Mouse (Mus musculus): Measurements from ENCODE around the gene Zfp14. TPM values are rescaled to one million over a fixed set of nuclear protein-coding genes. Genes with fewer than 3 reads are reported as not detected.

Zfp14 gene
- polyA plus RNA-seq, 1 experiment from 2014 or later = 7.5 TPM

DNA sequence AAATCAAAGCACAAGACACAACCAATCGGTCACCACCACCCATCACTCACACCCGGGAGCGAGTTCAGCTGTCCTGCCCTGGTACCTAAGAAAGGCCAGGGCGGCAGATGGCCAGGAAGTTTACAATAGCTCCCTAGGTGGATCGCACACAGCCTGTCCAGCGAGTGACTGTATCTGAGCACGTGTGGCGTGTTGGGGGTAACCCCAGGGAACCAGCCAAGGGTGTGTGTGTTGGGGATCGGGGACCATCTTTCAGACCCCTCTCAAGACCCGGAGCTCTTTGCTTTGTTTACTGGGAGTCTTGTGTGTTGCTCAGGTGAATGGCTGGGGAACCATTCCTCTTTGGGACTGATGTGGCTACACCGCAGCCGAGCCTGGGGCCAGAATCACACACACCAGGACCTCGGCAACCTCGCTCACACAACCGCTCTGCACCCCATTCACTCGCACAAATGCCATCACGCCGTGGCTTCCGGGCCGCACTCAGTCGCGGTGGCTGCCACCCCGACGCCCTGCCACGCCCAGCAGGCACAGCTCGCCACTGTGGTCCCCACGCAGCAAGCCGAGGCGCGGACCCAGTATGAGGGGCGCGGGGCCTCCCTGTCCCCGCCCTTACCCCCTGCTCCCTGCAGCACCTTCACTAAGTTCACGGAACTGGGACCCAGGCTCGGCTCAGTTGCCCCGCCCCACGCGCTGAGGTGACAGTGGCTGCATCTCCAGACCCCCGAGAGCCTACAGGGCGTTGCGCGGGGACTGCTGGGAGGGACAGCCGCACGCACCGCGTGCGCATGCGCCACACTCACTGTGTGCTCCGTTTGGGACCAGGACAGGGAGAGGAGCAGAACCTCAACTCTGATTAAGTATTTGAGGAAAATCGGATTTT lies 21.2 kb upstream of the Zfp14 start, which contains the start of gene Zfp82:
TSS of gene Zfp82 (minus strand) at position 755 of the 883 bp plus-strand sequence.
- no peaks in the 10 kb centered on the region for H3K9me3 ChIP-seq
- H3K4me1 ChIP-seq = peaks cover 7% of the 10 kb centered on the region; the same call in 1 of the 2 replicates
- H3K27ac ChIP-seq (replicated peaks) = peak within 1 kb of the TSS; percentile 77
- no peaks in the 10 kb centered on the region for H3K27me3 ChIP-seq
- peak within 1 kb of the TSS; percentile 94 for H3K4me2 ChIP-seq (replicated peaks)
- peak within 1 kb of the TSS; percentile 84 for H3K9ac ChIP-seq (replicated peaks)
- ATAC-seq (ENCODE audit: low FRiP score, low read depth) = peak; percentile 93
- under 1% methylated on average over 50 of the region's 50 CpGs for WGBS
- H3K36me3 ChIP-seq = peaks cover 23% of the 10 kb centered on the region
- peak within 1 kb of the TSS; percentile 81 for H3K4me3 ChIP-seq

DNA sequence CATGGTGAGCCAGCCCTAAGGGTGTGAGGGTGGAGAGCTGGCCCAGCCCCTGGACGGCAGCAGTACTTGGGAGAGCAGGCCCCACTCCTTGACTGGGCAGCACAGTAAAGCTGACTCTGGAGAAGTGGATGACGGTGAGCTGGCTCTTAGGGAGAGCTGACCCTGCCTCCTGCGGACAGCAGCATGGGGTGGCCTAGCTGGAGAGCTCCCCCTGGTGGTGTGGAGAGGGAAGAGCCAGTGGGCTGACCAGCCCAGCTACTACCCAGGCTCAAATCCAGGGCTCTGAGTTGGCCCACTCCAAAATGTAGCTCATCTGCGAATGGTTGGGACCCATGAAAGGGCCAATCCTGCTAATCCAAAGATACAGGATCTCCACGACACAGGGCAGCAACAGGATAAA lies 13.4 kb upstream of the Zfp14 start:
- no peak overlapping the region for H3K4me3 ChIP-seq
- ATAC-seq (ENCODE audit: low FRiP score, low read depth) = no peak
- no peaks in the 10 kb centered on the region for H3K9me3 ChIP-seq
- no peaks in the 10 kb centered on the region for H3K4me1 ChIP-seq
- peaks cover 62% of the 10 kb centered on the region for H3K36me3 ChIP-seq
- no peak overlapping the region for H3K9ac ChIP-seq (replicated peaks)
- H3K4me2 ChIP-seq (replicated peaks) = no peak overlapping the region
- no peaks in the 10 kb centered on the region for H3K27me3 ChIP-seq
- no peak overlapping the region for H3K27ac ChIP-seq (replicated peaks)
- WGBS = 73% methylated on average over 5 of the region's 5 CpGs

DNA sequence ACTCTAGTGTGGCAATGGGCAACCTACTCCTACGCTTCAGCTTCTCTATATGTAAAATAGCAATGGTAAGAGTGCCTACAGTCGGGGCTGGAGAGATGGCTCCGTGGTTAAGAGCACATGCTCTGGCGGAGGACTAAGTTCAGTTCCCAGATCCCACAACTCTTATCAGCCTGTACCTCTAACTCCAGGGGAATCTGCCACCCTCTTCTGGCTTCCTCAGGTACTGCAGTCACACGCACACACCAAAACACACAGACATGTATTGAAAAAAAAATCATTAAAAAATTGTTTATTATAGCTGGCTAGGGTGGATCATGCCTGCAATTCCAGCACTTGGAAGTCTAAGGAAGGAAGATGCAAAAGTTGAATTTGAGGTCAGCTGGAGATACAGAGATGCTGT lies 11.3 kb upstream of the Zfp14 start:
- no peaks in the 10 kb centered on the region for H3K27me3 ChIP-seq
- H3K9me3 ChIP-seq = no peaks in the 10 kb centered on the region
- H3K9ac ChIP-seq (replicated peaks) = no peak overlapping the region
- H3K27ac ChIP-seq (replicated peaks) = no peak overlapping the region
- 89% methylated on average over 5 of the region's 5 CpGs for WGBS
- H3K4me3 ChIP-seq = no peak overlapping the region
- H3K4me1 ChIP-seq = no peaks in the 10 kb centered on the region
- ATAC-seq (ENCODE audit: low FRiP score, low read depth) = no peak
- no peak overlapping the region for H3K4me2 ChIP-seq (replicated peaks)
- H3K36me3 ChIP-seq = peaks cover 74% of the 10 kb centered on the region

DNA sequence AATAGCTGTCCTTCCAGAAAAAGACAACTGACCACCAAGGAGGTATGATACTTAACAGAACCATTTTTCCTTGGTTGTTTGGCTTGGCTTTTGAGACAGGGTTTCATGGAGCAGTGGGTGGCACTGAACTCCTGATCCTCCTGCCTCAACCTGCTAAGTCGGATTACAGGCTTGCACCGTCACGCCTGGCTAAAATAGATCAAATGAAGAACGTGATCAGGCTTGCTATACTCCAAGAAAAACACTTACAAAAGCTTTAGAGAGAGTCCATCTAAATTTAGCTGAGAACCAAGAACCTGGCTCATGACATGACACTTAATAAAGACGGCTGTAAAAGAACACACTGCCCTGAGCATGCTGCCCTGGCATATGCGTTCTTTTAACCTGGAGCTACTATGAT lies 9.2 kb upstream of the Zfp14 start:
- 57% methylated on average over 6 of the region's 6 CpGs for WGBS
- peaks cover 81% of the 10 kb centered on the region for H3K36me3 ChIP-seq

DNA sequence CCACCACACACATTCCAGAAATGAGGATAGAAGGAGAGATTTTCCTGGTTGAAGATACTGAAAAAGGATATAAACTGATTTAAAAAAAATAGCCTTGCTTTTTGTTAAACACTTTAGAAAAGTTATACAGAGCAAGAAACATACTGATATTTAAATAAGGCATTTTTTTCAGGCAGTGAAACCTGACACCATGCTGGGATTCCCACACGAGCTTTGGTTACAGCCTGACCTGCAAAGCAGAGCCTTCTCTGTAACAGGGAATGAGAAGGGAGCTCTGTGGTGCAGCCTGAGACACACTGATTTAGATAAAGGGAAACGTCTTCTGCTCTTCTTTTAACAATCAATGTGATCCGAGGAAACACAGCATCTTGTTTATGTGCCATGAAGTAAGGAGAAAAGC lies 2.4 kb upstream of the Zfp14 start:
- H3K27ac ChIP-seq (replicated peaks) = no peak overlapping the region
- no peak for ATAC-seq (ENCODE audit: low FRiP score, low read depth)
- no peaks in the 10 kb centered on the region for H3K9me3 ChIP-seq
- H3K4me1 ChIP-seq = peaks cover 12% of the 10 kb centered on the region
- H3K4me2 ChIP-seq (replicated peaks) = no peak overlapping the region
- H3K36me3 ChIP-seq = peaks cover 36% of the 10 kb centered on the region
- WGBS = 15% methylated on average over 3 of the region's 3 CpGs
- no peaks in the 10 kb centered on the region for H3K27me3 ChIP-seq
- no peak overlapping the region for H3K9ac ChIP-seq (replicated peaks)
- H3K4me3 ChIP-seq = no peak overlapping the region

More for the DNA sequence above, 9.2 kb upstream of the Zfp14 start:
- no peak for ATAC-seq (ENCODE audit: low FRiP score, low read depth)
- Histone ChIP-seq H3K27me3 (no peaks in the 10 kb centered on the region), H3K4me3 (no peak overlapping the region), H3K4me2 (replicated peaks) (no peak overlapping the region), H3K9me3 (no peaks in the 10 kb centered on the region), H3K4me1 (no peaks in the 10 kb centered on the region), H3K9ac (replicated peaks) (no peak overlapping the region), H3K27ac (replicated peaks) (no peak overlapping the region)

DNA sequence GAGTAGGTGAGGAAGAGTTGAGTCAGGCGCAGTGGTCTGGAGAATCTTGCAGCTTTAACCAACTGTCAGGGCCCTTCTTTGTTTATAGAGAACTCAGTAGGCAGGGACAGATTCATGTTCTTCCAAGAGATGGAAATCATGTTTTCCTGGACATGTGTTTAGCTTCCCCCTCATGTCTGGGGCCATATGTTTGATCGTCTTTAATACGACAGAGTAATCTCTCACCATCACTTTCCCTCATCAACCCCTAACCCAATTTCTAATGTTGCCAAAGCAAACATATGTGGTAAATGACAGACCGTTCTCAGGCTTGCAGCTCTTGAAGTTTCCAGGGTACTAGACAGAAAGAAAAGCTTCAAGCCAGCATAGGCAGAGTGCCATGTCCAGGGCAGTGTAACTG lies 3.1 kb downstream of the Zfp14 start:
- 94% methylated on average over 4 of the region's 4 CpGs for WGBS
- H3K36me3 ChIP-seq = no peaks in the 10 kb centered on the region
- no peak for ATAC-seq (ENCODE audit: low FRiP score, low read depth)

DNA sequence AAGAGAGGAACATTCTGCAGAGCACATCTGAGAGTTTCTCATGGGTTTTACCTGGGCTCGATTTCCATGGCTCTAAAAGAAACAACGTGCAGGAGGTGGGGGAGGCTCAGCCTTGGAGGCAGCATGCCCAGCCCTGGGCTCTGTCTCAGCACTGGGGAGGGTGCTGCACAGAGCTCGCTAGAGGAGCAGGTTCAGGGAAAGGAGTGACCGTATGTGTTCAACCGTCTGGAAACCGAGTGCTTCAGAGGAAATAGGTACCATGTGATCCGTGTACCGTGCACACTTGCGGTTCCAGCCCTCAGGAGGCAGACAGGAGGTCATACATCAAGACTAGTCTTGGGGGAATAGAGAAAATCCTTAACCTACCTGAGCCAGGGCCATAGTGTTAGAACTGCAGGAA lies 6.8 kb downstream of the Zfp14 start:
- Histone ChIP-seq H3K4me2 (replicated peaks) (no peak overlapping the region), H3K27ac (replicated peaks) (no peak overlapping the region), H3K27me3 (no peaks in the 10 kb centered on the region), H3K9ac (replicated peaks) (no peak overlapping the region), H3K36me3 (peaks cover 5% of the 10 kb centered on the region; the same call in 1 of the 2 replicates), H3K9me3 (no peaks in the 10 kb centered on the region), H3K4me3 (no peak overlapping the region), H3K4me1 (no peaks in the 10 kb centered on the region)
- 64% methylated on average over 9 of the region's 9 CpGs for WGBS
- no peak for ATAC-seq (ENCODE audit: low FRiP score, low read depth)

More for the DNA sequence above, 3.1 kb downstream of the Zfp14 start:
- peaks cover 12% of the 10 kb centered on the region for H3K4me1 ChIP-seq
- H3K27me3 ChIP-seq = no peaks in the 10 kb centered on the region
- H3K4me2 ChIP-seq (replicated peaks) = no peak overlapping the region
- no peak overlapping the region for H3K4me3 ChIP-seq
- no peaks in the 10 kb centered on the region for H3K9me3 ChIP-seq
- H3K9ac ChIP-seq (replicated peaks) = no peak overlapping the region
- no peak overlapping the region for H3K27ac ChIP-seq (replicated peaks)

DNA sequence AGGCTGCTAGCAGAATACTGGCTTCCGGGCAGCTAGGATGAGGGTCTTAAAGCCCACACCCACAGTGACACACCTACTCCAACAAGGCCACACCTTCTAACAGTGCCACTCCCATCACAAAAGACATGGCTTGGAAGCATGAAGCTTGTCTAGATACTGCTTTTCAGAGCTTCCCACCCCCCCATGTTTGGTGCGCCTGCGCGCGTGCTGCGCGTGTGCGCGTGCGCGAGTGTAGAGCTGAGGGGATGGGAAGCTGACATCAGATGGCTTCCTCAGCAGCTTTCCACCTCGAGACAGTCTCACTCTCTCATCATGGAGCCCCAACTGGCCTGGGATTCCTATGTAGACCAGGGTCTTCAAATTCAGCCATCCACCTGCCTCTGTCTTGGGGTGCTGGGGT lies 16.8 kb downstream of the Zfp14 start:
- H3K27ac ChIP-seq (replicated peaks) = no peak overlapping the region
- H3K4me1 ChIP-seq = no peaks in the 10 kb centered on the region
- no peak for ATAC-seq (ENCODE audit: low FRiP score, low read depth)
- no peaks in the 10 kb centered on the region for H3K27me3 ChIP-seq
- H3K36me3 ChIP-seq = peaks cover 26% of the 10 kb centered on the region
- H3K9ac ChIP-seq (replicated peaks) = no peak overlapping the region
- no peak overlapping the region for H3K4me2 ChIP-seq (replicated peaks)
- no peak overlapping the region for H3K4me3 ChIP-seq
- 91% methylated on average over 12 of the region's 12 CpGs for WGBS
- no peaks in the 10 kb centered on the region for H3K9me3 ChIP-seq

DNA sequence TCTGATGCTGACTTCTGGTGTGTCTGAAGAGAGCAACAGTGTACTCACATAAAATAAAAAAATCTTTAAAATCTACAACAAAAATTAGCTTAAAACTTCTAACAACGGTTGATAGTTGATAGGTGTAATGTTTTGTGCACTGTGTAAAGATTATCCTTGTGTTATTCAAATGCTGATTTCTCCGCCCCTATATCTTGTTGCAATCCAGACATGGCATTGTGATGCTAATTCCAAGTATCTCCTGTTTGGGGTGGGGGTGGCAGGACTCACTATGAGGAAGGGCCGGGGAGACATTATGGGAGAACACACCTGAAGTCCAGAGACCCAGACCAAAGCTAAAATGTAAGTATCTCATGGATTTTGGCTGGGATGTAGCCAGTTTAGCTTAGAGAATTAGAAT lies 19.8 kb downstream of the Zfp14 start:
- ATAC-seq (ENCODE audit: low FRiP score, low read depth) = no peak
- H3K9ac ChIP-seq (replicated peaks) = no peak overlapping the region
- H3K4me2 ChIP-seq (replicated peaks) = no peak overlapping the region
- H3K9me3 ChIP-seq = no peaks in the 10 kb centered on the region
- H3K27ac ChIP-seq (replicated peaks) = no peak overlapping the region
- H3K4me3 ChIP-seq = no peak overlapping the region
- no peaks in the 10 kb centered on the region for H3K27me3 ChIP-seq
- no peaks in the 10 kb centered on the region for H3K4me1 ChIP-seq
- H3K36me3 ChIP-seq = peaks cover 17% of the 10 kb centered on the region
- WGBS = 76% methylated on average over 3 of the region's 3 CpGs

DNA sequence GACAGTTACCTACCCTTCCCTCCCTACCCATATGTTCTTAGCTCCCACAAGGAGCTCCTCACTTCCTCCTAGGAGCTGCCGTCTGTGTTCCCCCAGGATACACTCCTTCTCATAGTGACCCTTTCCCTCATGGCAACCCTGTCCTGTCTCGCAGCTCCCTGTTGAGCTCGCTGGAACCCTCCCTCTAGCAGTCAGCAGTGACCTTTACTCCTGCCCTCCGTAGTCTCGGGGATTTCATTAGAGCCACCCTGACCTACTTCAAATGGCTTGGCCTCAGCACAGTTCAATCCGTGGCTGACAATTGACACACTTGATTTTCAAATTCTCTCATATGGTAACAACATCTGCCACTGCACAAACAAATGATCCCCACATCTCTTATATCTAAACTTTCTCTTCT lies 20.5 kb downstream of the Zfp14 start:
- no peak overlapping the region for H3K4me3 ChIP-seq
- no peaks in the 10 kb centered on the region for H3K27me3 ChIP-seq
- no peak overlapping the region for H3K9ac ChIP-seq (replicated peaks)
- no peak for ATAC-seq (ENCODE audit: low FRiP score, low read depth)
- H3K4me2 ChIP-seq (replicated peaks) = no peak overlapping the region
- no peaks in the 10 kb centered on the region for H3K4me1 ChIP-seq
- no peak overlapping the region for H3K27ac ChIP-seq (replicated peaks)
- H3K9me3 ChIP-seq = no peaks in the 10 kb centered on the region
- 30% methylated on average over 6 of the region's 6 CpGs for WGBS
- H3K36me3 ChIP-seq = peaks cover 19% of the 10 kb centered on the region

DNA sequence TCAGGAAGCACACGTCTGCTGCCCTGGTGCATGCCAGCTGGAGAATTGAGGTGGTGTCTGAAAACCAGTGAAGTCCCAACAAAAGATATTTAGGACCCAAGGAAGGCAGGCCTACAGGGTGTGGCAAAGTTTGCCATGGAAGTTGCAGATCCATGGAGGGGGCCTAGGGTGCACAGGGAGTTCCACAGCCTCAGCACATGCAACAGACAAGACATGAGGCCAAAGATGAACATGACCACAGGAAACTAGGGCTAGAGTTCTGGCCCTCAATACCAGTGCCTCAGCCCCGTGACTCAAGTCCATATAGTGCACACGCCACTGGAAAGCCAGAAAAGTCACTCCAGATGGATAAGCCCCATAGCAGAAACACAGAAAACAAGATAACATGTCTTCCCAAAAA lies 22.6 kb downstream of the Zfp14 start:
- H3K36me3 ChIP-seq = peaks cover 39% of the 10 kb centered on the region

DNA sequence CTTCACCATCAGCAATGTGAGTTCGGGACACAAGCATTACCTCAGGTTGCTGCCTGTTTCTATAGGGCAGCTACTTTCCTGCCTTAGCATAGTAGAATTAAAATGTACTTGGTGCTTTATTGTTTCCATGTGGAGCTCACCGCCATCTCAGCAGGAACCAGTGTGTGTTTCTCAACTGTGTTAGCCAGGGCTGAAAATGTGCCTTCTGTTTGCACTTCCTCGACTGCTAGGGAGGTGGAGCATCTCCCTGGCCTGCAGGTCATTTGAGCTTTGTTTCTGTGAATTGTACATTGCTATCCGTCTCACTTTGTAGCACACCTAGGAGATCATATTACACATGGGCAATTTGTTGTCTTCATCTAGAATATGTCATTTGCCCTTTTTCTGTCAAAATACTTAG lies 23.8 kb downstream of the Zfp14 start:
- Histone ChIP-seq H3K4me2 (replicated peaks) (no peak overlapping the region), H3K9ac (replicated peaks) (no peak overlapping the region), H3K9me3 (no peaks in the 10 kb centered on the region), H3K27me3 (no peaks in the 10 kb centered on the region), H3K27ac (replicated peaks) (no peak overlapping the region), H3K4me3 (no peak overlapping the region), H3K36me3 (peaks cover 51% of the 10 kb centered on the region), H3K4me1 (no peaks in the 10 kb centered on the region)
- WGBS = 67% methylated on average over 4 of the region's 4 CpGs
- no peak for ATAC-seq (ENCODE audit: low FRiP score, low read depth)

More for the DNA sequence above, 22.6 kb downstream of the Zfp14 start:
- Histone ChIP-seq H3K27ac (replicated peaks) (no peak overlapping the region), H3K4me3 (no peak overlapping the region), H3K4me1 (no peaks in the 10 kb centered on the region), H3K9me3 (no peaks in the 10 kb centered on the region), H3K9ac (replicated peaks) (no peak overlapping the region), H3K4me2 (replicated peaks) (no peak overlapping the region), H3K27me3 (no peaks in the 10 kb centered on the region)
- 92% methylated on average over 3 of the region's 3 CpGs for WGBS
- ATAC-seq (ENCODE audit: low FRiP score, low read depth) = no peak
